Mouse (Mus musculus): ENCODE measurements around the gene Fam234b. TPM values are rescaled to one million over a fixed set of nuclear protein-coding genes. Genes with fewer than 3 reads are reported as not detected.

Fam234b gene
- total and polyA plus RNA-seq, 3 experiments, result 7.5 to 37.3 (median 18.3) TPM

- DNase-seq (ENCODE audit: low spot score) (no peak), ATAC-seq (ENCODE audit: extremely low read depth, insufficient number of reproducible peaks, low FRiP score, poor library complexity, severe bottlenecking) (no peak)
- H3K9me3 ChIP-seq (replicated peaks), result peaks cover 19% of the 10 kb centered on the region
- H3K36me3 ChIP-seq (replicated peaks), result no peaks in the 10 kb centered on the region
- TF ChIP-seq TAL1 (conservative IDR thresholded peaks at IDR 0.05; ENCODE audit: low read depth, low read length), result no peak
- no peak for TF ChIP-seq GATA2 (IDR thresholded peaks at IDR 0.05; ENCODE audit: borderline replicate concordance, low read depth, low read length)
- no peak for TF ChIP-seq POLR2AphosphoS5 (IDR thresholded peaks at IDR 0.05; ENCODE audit: insufficient replicate concordance, low read depth, low read length)
- TF ChIP-seq CTCF (IDR thresholded peaks at IDR 0.05; ENCODE audit: low read depth, low read length), result no peak
- no peak for TF ChIP-seq GATA1 (IDR thresholded peaks at IDR 0.05; ENCODE audit: borderline replicate concordance, low read length)
- no peaks in the 10 kb centered on the region for H3K27me3 ChIP-seq (ENCODE audit: insufficient read depth, low read length)
- no peaks in the 10 kb centered on the region for H3K4me1 ChIP-seq (ENCODE audit: insufficient read depth, low read depth, low read length)
- H3K4me3 ChIP-seq (ENCODE audit: low read depth, low read length), result no peak overlapping the region
Observed at GRCm38 (mm10) chr6:135261124-135261523, 63.3 kb downstream of the Fam234b start.

GRCm38 (mm10) chr6:135262565-135262964, 64.8 kb downstream of the Fam234b start:
- H3K27me3 ChIP-seq (ENCODE audit: insufficient read depth, low read length), result no peaks in the 10 kb centered on the region
- peaks cover 31% of the 10 kb centered on the region for H3K9me3 ChIP-seq (replicated peaks)
- no peaks in the 10 kb centered on the region for H3K36me3 ChIP-seq (replicated peaks)
- no peak overlapping the region for H3K4me3 ChIP-seq (ENCODE audit: low read depth, low read length)
- ATAC-seq (ENCODE audit: extremely low read depth, insufficient number of reproducible peaks, low FRiP score, poor library complexity, severe bottlenecking) (no peak), DNase-seq (ENCODE audit: low spot score) (no peak)
- TF ChIP-seq CTCF (IDR thresholded peaks at IDR 0.05; ENCODE audit: low read depth, low read length) (no peak), GATA2 (IDR thresholded peaks at IDR 0.05; ENCODE audit: borderline replicate concordance, low read depth, low read length) (no peak)
- no peaks in the 10 kb centered on the region for H3K4me1 ChIP-seq (ENCODE audit: insufficient read depth, low read depth, low read length)

GRCm38 (mm10) chr6:135264136-135264535, 66.4 kb downstream of the Fam234b start:
- TF ChIP-seq CTCF (IDR thresholded peaks at IDR 0.05; ENCODE audit: low read depth, low read length) (no peak), GATA1 (IDR thresholded peaks at IDR 0.05; ENCODE audit: borderline replicate concordance, low read length) (no peak), POLR2AphosphoS5 (IDR thresholded peaks at IDR 0.05; ENCODE audit: insufficient replicate concordance, low read depth, low read length) (no peak), GATA2 (IDR thresholded peaks at IDR 0.05; ENCODE audit: borderline replicate concordance, low read depth, low read length) (no peak), TAL1 (conservative IDR thresholded peaks at IDR 0.05; ENCODE audit: low read depth, low read length) (no peak)
- Histone ChIP-seq H3K4me1 (ENCODE audit: insufficient read depth, low read depth, low read length) (no peaks in the 10 kb centered on the region), H3K4me3 (ENCODE audit: low read depth, low read length) (no peak overlapping the region), H3K36me3 (replicated peaks) (no peaks in the 10 kb centered on the region), H3K27me3 (ENCODE audit: insufficient read depth, low read length) (no peaks in the 10 kb centered on the region), H3K9me3 (replicated peaks) (peaks cover 33% of the 10 kb centered on the region)
- ATAC-seq (ENCODE audit: extremely low read depth, insufficient number of reproducible peaks, low FRiP score, poor library complexity, severe bottlenecking) (no peak), DNase-seq (ENCODE audit: low spot score) (no peak)

GRCm38 (mm10) chr6:135266056-135266455, 68.3 kb downstream of the Fam234b start:
- no peak overlapping the region for H3K4me3 ChIP-seq (ENCODE audit: low read depth, low read length)
- no peak for TF ChIP-seq GATA1 (IDR thresholded peaks at IDR 0.05; ENCODE audit: borderline replicate concordance, low read length)
- no peak for TF ChIP-seq POLR2AphosphoS5 (IDR thresholded peaks at IDR 0.05; ENCODE audit: insufficient replicate concordance, low read depth, low read length)
- no peak for TF ChIP-seq TAL1 (conservative IDR thresholded peaks at IDR 0.05; ENCODE audit: low read depth, low read length)
- no peak for TF ChIP-seq CTCF (IDR thresholded peaks at IDR 0.05; ENCODE audit: low read depth, low read length)
- TF ChIP-seq GATA2 (IDR thresholded peaks at IDR 0.05; ENCODE audit: borderline replicate concordance, low read depth, low read length), result no peak

GRCm38 (mm10) chr6:135267221-135267620, 69.4 kb downstream of the Fam234b start:
- ATAC-seq (ENCODE audit: extremely low read depth, insufficient number of reproducible peaks, low FRiP score, poor library complexity, severe bottlenecking) (no peak), DNase-seq (ENCODE audit: low spot score) (no peak)
- Histone ChIP-seq H3K4me1 (ENCODE audit: insufficient read depth, low read depth, low read length) (no peaks in the 10 kb centered on the region), H3K4me3 (ENCODE audit: low read depth, low read length) (no peak overlapping the region), H3K27me3 (ENCODE audit: insufficient read depth, low read length) (no peaks in the 10 kb centered on the region), H3K9me3 (replicated peaks) (peaks cover 31% of the 10 kb centered on the region; the same call in 1 of the 2 replicates), H3K36me3 (replicated peaks) (no peaks in the 10 kb centered on the region)
- TF ChIP-seq GATA2 (IDR thresholded peaks at IDR 0.05; ENCODE audit: borderline replicate concordance, low read depth, low read length), result no peak
- no peak for TF ChIP-seq GATA1 (IDR thresholded peaks at IDR 0.05; ENCODE audit: borderline replicate concordance, low read length)
- TF ChIP-seq CTCF (IDR thresholded peaks at IDR 0.05; ENCODE audit: low read depth, low read length), result no peak
- TF ChIP-seq POLR2AphosphoS5 (IDR thresholded peaks at IDR 0.05; ENCODE audit: insufficient replicate concordance, low read depth, low read length), result no peak
- no peak for TF ChIP-seq TAL1 (conservative IDR thresholded peaks at IDR 0.05; ENCODE audit: low read depth, low read length)

More at GRCm38 (mm10) chr6:135266056-135266455, 68.3 kb downstream of the Fam234b start:
- H3K4me1 ChIP-seq (ENCODE audit: insufficient read depth, low read depth, low read length), result no peaks in the 10 kb centered on the region
- H3K27me3 ChIP-seq (ENCODE audit: insufficient read depth, low read length), result no peaks in the 10 kb centered on the region
- no peak for DNase-seq (ENCODE audit: low spot score)
- no peaks in the 10 kb centered on the region for H3K36me3 ChIP-seq (replicated peaks)
- no peak for ATAC-seq (ENCODE audit: extremely low read depth, insufficient number of reproducible peaks, low FRiP score, poor library complexity, severe bottlenecking)
- peaks cover 33% of the 10 kb centered on the region; the same call in 1 of the 2 replicates for H3K9me3 ChIP-seq (replicated peaks)

- TF ChIP-seq POLR2AphosphoS5 (IDR thresholded peaks at IDR 0.05; ENCODE audit: insufficient replicate concordance, low read depth, low read length) (no peak), CTCF (IDR thresholded peaks at IDR 0.05; ENCODE audit: low read depth, low read length) (no peak), GATA2 (IDR thresholded peaks at IDR 0.05; ENCODE audit: borderline replicate concordance, low read depth, low read length) (no peak), GATA1 (IDR thresholded peaks at IDR 0.05; ENCODE audit: borderline replicate concordance, low read length) (no peak), TAL1 (conservative IDR thresholded peaks at IDR 0.05; ENCODE audit: low read depth, low read length) (no peak)
- Histone ChIP-seq H3K4me3 (ENCODE audit: low read depth, low read length) (no peak overlapping the region), H3K9me3 (replicated peaks) (peaks cover 31% of the 10 kb centered on the region; the same call in 1 of the 2 replicates), H3K27me3 (ENCODE audit: insufficient read depth, low read length) (no peaks in the 10 kb centered on the region), H3K36me3 (replicated peaks) (no peaks in the 10 kb centered on the region), H3K4me1 (ENCODE audit: insufficient read depth, low read depth, low read length) (no peaks in the 10 kb centered on the region)
- ATAC-seq (ENCODE audit: extremely low read depth, insufficient number of reproducible peaks, low FRiP score, poor library complexity, severe bottlenecking) (no peak), DNase-seq (ENCODE audit: low spot score) (no peak)
Observed at GRCm38 (mm10) chr6:135268392-135268791, 70.6 kb downstream of the Fam234b start.

Data from G1E (cell line).